Mouse (Mus musculus): ENCODE results near the gene Thoc5.

GRCm38 (mm10) chr11:4948792-4949191 lies 53.7 kb downstream of the Thoc5 start:
- TF ChIP-seq CTCF (IDR thresholded peaks at IDR 0.05; ENCODE audit: extremely low read depth, insufficient read depth, low read length) = no peak
- TF ChIP-seq POLR2A (IDR thresholded peaks at IDR 0.05; ENCODE audit: extremely low read depth, insufficient read depth, low read length) = no peak

Measured in cortical plate, adult 2 months (tissue).